8 mouse cellular contexts compared by ENCODE assay signal in the genomic region with DNA sequence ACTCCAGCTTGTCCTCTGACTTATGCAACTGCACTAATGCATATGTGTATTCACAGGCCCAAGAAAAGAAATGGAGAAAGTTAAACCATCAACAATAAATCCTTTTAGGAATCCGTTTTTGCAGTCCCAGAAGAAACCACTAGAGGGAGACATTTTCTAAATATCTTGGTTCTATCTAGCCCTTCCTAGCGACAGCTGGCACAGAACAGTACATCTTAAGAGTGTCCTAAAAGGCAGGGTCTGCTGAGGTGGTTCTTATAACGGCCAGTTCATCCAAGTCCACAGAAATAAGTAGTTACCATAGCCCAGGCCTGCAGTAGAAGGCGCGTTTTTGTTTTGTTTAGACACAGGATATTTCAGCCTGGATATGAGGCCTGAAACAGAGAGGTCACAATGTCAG. TPM values are rescaled to one million over a fixed set of nuclear protein-coding genes. Genes with fewer than 3 reads are reported as not detected.
A peak's percentile ranks its signal among the peaks of the same experiment; 100 is the strongest.
DNase-seq lines count a peak whose midpoint lies in the region; ATAC-seq lines count a peak whose summit lies in the region.

No protein-coding gene starts in this region.

- no peak overlapping the region for H3K27ac ChIP-seq in heart, embryonic 11.5 days (ENCODE audit: low read depth, low read length)
- H3K27ac ChIP-seq in hindbrain, embryonic 14.5 days: no peak overlapping the region

- no peak overlapping the region for H3K9ac ChIP-seq in heart, embryonic 11.5 days (ENCODE audit: low read depth, low read length)
- no peak overlapping the region for H3K9ac ChIP-seq in hindbrain, embryonic 14.5 days

- no peak for ATAC-seq in heart, embryonic 11.5 days (replicated peaks; ENCODE audit: insufficient number of reproducible peaks, low FRiP score, low TSS enrichment)
- ATAC-seq in cerebellum, adult (ENCODE audit: insufficient number of reproducible peaks, low FRiP score, low TSS enrichment): peak; percentile 61; the same call in 1 of the 2 replicates
- no peak for ATAC-seq in hindbrain, embryonic 14.5 days (ENCODE audit: low FRiP score)
- peak; percentile 75 for ATAC-seq in megakaryocyte progenitor cell, adult 5-6 weeks (replicated peaks; ENCODE audit: poor library complexity)

- H3K4me1 ChIP-seq in heart, embryonic 11.5 days (ENCODE audit: control insufficient read depth, insufficient read depth, low read length): no peaks in the 10 kb centered on the region
- H3K4me1 ChIP-seq in hindbrain, embryonic 14.5 days (replicated peaks; ENCODE audit: control insufficient read depth, insufficient read depth, low read length): no peaks in the 10 kb centered on the region

- 19% methylated on average over 5 of the region's 5 CpGs for WGBS in heart, embryonic 11.5 days (ENCODE audit: insufficient replicate concordance)
- 20% methylated on average over 5 of the region's 5 CpGs for WGBS in hindbrain, embryonic 14.5 days

- H3K4me2 ChIP-seq in heart, embryonic 11.5 days: no peak overlapping the region
- no peak overlapping the region for H3K4me2 ChIP-seq in hindbrain, embryonic 14.5 days (replicated peaks)

- no peaks in the 10 kb centered on the region for H3K9me3 ChIP-seq in heart, embryonic 11.5 days (replicated peaks; ENCODE audit: control insufficient read depth, low read length)
- no peaks in the 10 kb centered on the region for H3K9me3 ChIP-seq in hindbrain, embryonic 14.5 days (ENCODE audit: control insufficient read depth, low read length)

- H3K27me3 ChIP-seq in heart, embryonic 11.5 days (ENCODE audit: control insufficient read depth, insufficient read depth, low read length): no peaks in the 10 kb centered on the region
- no peaks in the 10 kb centered on the region for H3K27me3 ChIP-seq in hindbrain, embryonic 14.5 days (ENCODE audit: control insufficient read depth, insufficient read depth, low read length)

- peak; percentile 40 for DNase-seq in heart, adult 8-10 months (ENCODE audit: low spot score)
- DNase-seq in spleen, adult 12 weeks (ENCODE audit: low spot score): peak; percentile 2
- no peak for DNase-seq in spleen, postnatal 4 days (ENCODE audit: low spot score in 2 of 2)
- peak; percentile 87 for DNase-seq in hindbrain, embryonic 14.5 days (ENCODE audit: low spot score)
- no peak for DNase-seq in urinary bladder, adult 18-20 months (ENCODE audit: low spot score in 2 of 2)

- H3K4me3 ChIP-seq in heart, embryonic 11.5 days (ENCODE audit: low read depth, low read length): no peak overlapping the region
- no peak overlapping the region for H3K4me3 ChIP-seq in hindbrain, embryonic 14.5 days (replicated peaks; ENCODE audit: low read length)

- no peaks in the 10 kb centered on the region for H3K36me3 ChIP-seq in heart, embryonic 11.5 days (ENCODE audit: control insufficient read depth, insufficient read depth, low read length)
- no peaks in the 10 kb centered on the region for H3K36me3 ChIP-seq in hindbrain, embryonic 14.5 days (replicated peaks; ENCODE audit: control insufficient read depth, insufficient read depth)

RNA-seq across cellular contexts. Expression of a gene that starts 9.2 kb away (rescaled TPM):
- total RNA-seq in heart, adult 8-10 months (2022): 10 to 100 TPM; 17.8 to 27.5 (median 22.6) TPM
- 79.3 and 82.1 TPM in 2 replicates for polyA plus RNA-seq in heart, embryonic 11.5 days (2014; fragmentation: Nextera tagmentation; extraction: Ambion mirVana)
- 48.5 and 50.1 TPM in 2 replicates for polyA plus RNA-seq in hindbrain, embryonic 14.5 days (2014; fragmentation: Nextera tagmentation; extraction: Ambion mirVana)
- 126 and 133 TPM in 2 replicates for total RNA-seq in megakaryocyte progenitor cell, adult 5-6 weeks (2015)
- 147 and 157 TPM in 2 replicates for total RNA-seq in megakaryocyte progenitor cell, adult 5-6 weeks (2017)

RNA-seq across cellular contexts. Expression of a gene that starts 32.5 kb away (rescaled TPM):
- 1 to 10 TPM in 1 of 4 experiments, under 1 TPM in 3; 0.44 to 1.3 (median 0.75) TPM for total RNA-seq in heart, adult 8-10 months (2022)
- polyA plus RNA-seq in heart, embryonic 11.5 days (2014; fragmentation: Nextera tagmentation; extraction: Ambion mirVana): 1.4 and 2.1 TPM in 2 replicates
- polyA plus RNA-seq in hindbrain, embryonic 14.5 days (2014; fragmentation: Nextera tagmentation; extraction: Ambion mirVana): 0.29 TPM in 1 of 2 replicates, not detected in the other
- total RNA-seq in megakaryocyte progenitor cell, adult 5-6 weeks (2015): 61.0 and 66.6 TPM in 2 replicates
- 48.4 and 78.0 TPM in 2 replicates for total RNA-seq in megakaryocyte progenitor cell, adult 5-6 weeks (2017)

RNA-seq across cellular contexts. Expression of a gene that starts 34.6 kb away (rescaled TPM):
- 100 to 1,000 TPM in 2 of 4 experiments, 10 to 100 TPM in 2; 71.8 to 139 (median 101) TPM for total RNA-seq in heart, adult 8-10 months (2022)
- polyA plus RNA-seq in heart, embryonic 11.5 days (2014; fragmentation: Nextera tagmentation; extraction: Ambion mirVana): 303 TPM in 2 replicates
- 187 and 221 TPM in 2 replicates for polyA plus RNA-seq in hindbrain, embryonic 14.5 days (2014; fragmentation: Nextera tagmentation; extraction: Ambion mirVana)
- 1,859 and 2,008 TPM in 2 replicates for total RNA-seq in megakaryocyte progenitor cell, adult 5-6 weeks (2015)
- 6,795 and 7,096 TPM in 2 replicates for total RNA-seq in megakaryocyte progenitor cell, adult 5-6 weeks (2017)

RNA-seq across cellular contexts. Expression of a gene that starts 50.0 kb away (rescaled TPM):
- total RNA-seq in heart, adult 8-10 months (2022): 1 to 10 TPM; 1.7 to 2.7 (median 1.7) TPM
- polyA plus RNA-seq in heart, embryonic 11.5 days (2014; fragmentation: Nextera tagmentation; extraction: Ambion mirVana): 3.7 TPM in 2 replicates
- polyA plus RNA-seq in hindbrain, embryonic 14.5 days (2014; fragmentation: Nextera tagmentation; extraction: Ambion mirVana): 2.4 and 4.1 TPM in 2 replicates
- total RNA-seq in megakaryocyte progenitor cell, adult 5-6 weeks (2015): 16.3 and 21.0 TPM in 2 replicates
- 19.6 and 23.2 TPM in 2 replicates for total RNA-seq in megakaryocyte progenitor cell, adult 5-6 weeks (2017)

RNA-seq across cellular contexts. Expression of a gene that starts 50.1 kb away (rescaled TPM):
- total RNA-seq in heart, adult 8-10 months (2022): 10 to 100 TPM; 59.2 to 80.7 (median 62.8) TPM
- 83.0 and 125 TPM in 2 replicates for polyA plus RNA-seq in heart, embryonic 11.5 days (2014; fragmentation: Nextera tagmentation; extraction: Ambion mirVana)
- polyA plus RNA-seq in hindbrain, embryonic 14.5 days (2014; fragmentation: Nextera tagmentation; extraction: Ambion mirVana): 90.2 and 102 TPM in 2 replicates
- total RNA-seq in megakaryocyte progenitor cell, adult 5-6 weeks (2015): 79.0 and 80.6 TPM in 2 replicates
- 141 and 154 TPM in 2 replicates for total RNA-seq in megakaryocyte progenitor cell, adult 5-6 weeks (2017)

Comparison
In these comparisons a context has a peak if more than half of its experiments do, and no peak if none do; other contexts are left out.
1. DNase-seq: peak in heart, adult 8-10 months (single experiment), spleen, adult 12 weeks (single experiment) and hindbrain, embryonic 14.5 days (single experiment); none in spleen, postnatal 4 days (0 of 2) and urinary bladder, adult 18-20 months (0 of 2).
2. ATAC-seq: peak in cerebellum, adult (single experiment) and megakaryocyte progenitor cell, adult 5-6 weeks (single experiment); none in heart, embryonic 11.5 days (single experiment) and hindbrain, embryonic 14.5 days (single experiment).
3. RNA of a gene that starts 9.2 kb away (total RNA-seq): 126 to 157 TPM in megakaryocyte progenitor cell, adult 5-6 weeks; 17.8 to 27.5 TPM in heart, adult 8-10 months; every median in the first group is over 4 times any median in the second.
4. RNA of a gene that starts 32.5 kb away (total RNA-seq): 48.4 to 78.0 TPM in megakaryocyte progenitor cell, adult 5-6 weeks; 0.44 to 1.3 TPM in heart, adult 8-10 months; every median in the first group is over 10 times any median in the second.
5. RNA of a gene that starts 34.6 kb away (total RNA-seq): 1,859 to 7,096 TPM in megakaryocyte progenitor cell, adult 5-6 weeks; 71.8 to 139 TPM in heart, adult 8-10 months; every median in the first group is over 10 times any median in the second.